Mouse (Mus musculus) erythroblast, embryonic 14.5 days (primary cell): ENCODE measurements around the gene Ctcf.

ENCODE experiments used
- GATA1 ChIP-seq: IDR thresholded peaks from 2 replicates; pipeline ENCODE4 v1.6.1; 2012; ENCODE audit warnings: low read length, inconsistent platforms, mixed read lengths
- TAL1 ChIP-seq: IDR thresholded peaks from 3 replicates; pipeline ENCODE4 v1.6.1; 2012; ENCODE audit warnings: low read length, inconsistent platforms, mixed read lengths

DNA sequence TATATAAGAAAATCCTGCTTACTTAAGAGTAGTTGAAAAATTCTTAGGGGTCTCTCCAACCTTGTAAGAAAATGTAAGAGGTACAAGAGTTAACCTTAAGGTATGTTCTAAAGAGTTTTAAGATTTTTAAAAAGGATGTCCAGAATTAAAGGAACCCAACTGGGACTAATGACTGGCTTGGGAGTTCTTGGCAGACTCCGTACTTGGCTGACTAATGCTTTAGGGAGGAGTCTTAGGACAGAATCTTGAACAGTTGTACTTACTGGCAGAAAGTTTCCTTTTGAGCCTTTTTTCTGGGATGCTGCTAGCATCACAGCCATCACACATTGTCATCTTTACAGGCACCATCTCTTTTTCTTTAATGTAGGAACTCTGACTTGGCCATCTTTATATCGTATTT lies 4.1 kb downstream of the Ctcf start:
- TF ChIP-seq GATA1 (no peak), TAL1 (no peak)
